Mouse (Mus musculus): Measurements from ENCODE around the gene Gm3055. TPM values are rescaled to one million over a fixed set of nuclear protein-coding genes. Genes with fewer than 3 reads are reported as not detected.
"Not testable (repeated sequence)": the region's sequence is repeated elsewhere in the genome, so short reads cannot be mapped to it uniquely, and the experiment has no call there.

Gm3055 gene
- 0.23 and 0.42 TPM in 2 replicates for polyA plus RNA-seq (2012; rRNA removed)
- polyA plus RNA-seq (2014; fragmentation: Nextera tagmentation; extraction: Ambion mirVana) = 0.77 and 1.5 TPM in 2 replicates

DNA sequence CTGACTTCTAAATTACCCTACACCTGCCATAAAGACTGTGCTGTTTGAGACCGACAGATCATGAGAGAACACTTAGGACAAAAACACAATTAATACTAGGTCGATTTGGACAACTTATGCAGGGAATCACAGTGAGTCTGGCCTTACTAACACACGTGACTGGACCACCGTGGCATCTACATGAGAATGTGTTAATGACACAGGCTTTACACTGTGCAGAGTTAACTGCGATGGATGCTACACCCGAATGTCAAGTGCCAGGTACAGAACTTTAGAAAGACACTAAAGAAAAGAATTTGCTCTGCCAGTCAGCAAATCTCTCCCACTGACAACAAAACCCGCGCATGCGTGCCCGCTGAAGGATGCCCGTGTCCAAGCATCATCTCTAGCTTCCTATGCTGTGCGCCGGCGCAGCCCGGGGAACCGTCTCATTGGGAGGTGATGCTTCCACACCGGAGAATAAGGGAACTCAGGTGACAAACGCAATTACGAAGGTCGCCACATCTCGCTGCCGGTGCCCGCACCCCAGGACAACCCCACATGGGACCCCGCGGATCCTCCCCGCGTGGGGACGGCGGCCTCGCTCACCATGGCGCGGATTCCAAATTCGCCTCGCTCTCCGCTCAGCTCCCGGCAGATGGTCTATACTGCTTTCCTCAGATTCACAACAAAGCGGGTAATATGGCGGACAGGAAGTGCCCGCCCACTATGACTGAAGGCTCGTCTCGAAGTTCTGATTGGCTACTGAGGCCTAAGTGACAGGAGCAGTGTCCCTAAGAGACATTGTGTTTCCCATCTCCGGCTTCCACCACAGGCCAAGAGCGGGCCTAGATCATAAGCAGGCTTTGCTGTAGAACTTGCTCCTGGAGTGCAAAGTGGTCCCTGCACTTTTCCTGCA, at the start of gene Gm3055:
Gm3055 (minus strand) TSS at position 656 of the 898 bp plus-strand sequence.
- H3K27me3 ChIP-seq (ENCODE audit: control insufficient read depth, insufficient read depth, low read length); H3K27ac ChIP-seq; H3K4me2 ChIP-seq (ENCODE audit: low read depth); H3K9me3 ChIP-seq (ENCODE audit: control insufficient read depth, low read length); H3K36me3 ChIP-seq (replicated peaks; ENCODE audit: control insufficient read depth, insufficient read depth, low read depth); H3K9ac ChIP-seq (replicated peaks); H3K4me3 ChIP-seq (ENCODE audit: insufficient read depth in 1 of 2, low read depth in 2 of 2, low read length in 2 of 2); DNase-seq (ENCODE audit: low read depth in 3 of 3, low spot score in 3 of 3); H3K4me1 ChIP-seq (replicated peaks; ENCODE audit: control insufficient read depth in 2 of 2, insufficient read depth in 2 of 2, low read length in 1 of 2): not testable (repeated sequence)
- ATAC-seq (ENCODE audit: insufficient read depth) = peak; percentile 74
- WGBS (ENCODE audit: insufficient replicate concordance) = no CpG with 5 or more reads among the region's 43 CpGs

DNA sequence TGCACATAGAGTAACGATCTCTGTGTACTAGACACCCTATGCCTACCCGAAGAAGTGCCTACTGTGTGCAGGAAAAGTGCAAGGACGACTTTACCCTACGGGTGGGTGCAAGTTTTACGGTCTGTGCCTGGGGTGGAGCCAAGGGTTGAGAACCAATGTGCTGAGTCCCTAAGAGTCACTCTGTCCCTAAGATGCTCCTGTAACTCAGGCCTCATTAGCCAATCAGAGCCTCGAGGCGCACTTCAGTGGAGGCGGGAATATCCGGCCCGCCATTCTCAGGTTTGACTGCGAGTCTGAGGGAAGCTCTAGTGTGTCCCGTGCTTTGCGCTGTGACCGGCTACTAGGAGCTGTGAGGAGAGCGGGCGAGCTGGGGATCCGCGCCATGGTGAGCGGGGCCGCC, 40.9 kb upstream of the Gm3055 start, which contains the start of gene Gm4767:
Gm4767 (plus strand) TSS at position 288 of the 400 bp plus-strand sequence.
- not testable (repeated sequence) for H3K27ac ChIP-seq; H3K4me3 ChIP-seq (ENCODE audit: insufficient read depth in 1 of 2, low read depth in 2 of 2, low read length in 2 of 2); H3K9ac ChIP-seq (replicated peaks); ATAC-seq (ENCODE audit: insufficient read depth); H3K27me3 ChIP-seq (ENCODE audit: control insufficient read depth, insufficient read depth, low read length); H3K4me1 ChIP-seq (replicated peaks; ENCODE audit: control insufficient read depth in 2 of 2, insufficient read depth in 2 of 2, low read length in 1 of 2); DNase-seq (ENCODE audit: low read depth in 3 of 3, low spot score in 3 of 3); H3K36me3 ChIP-seq (replicated peaks; ENCODE audit: control insufficient read depth, insufficient read depth, low read depth); H3K9me3 ChIP-seq (ENCODE audit: control insufficient read depth, low read length); H3K4me2 ChIP-seq (ENCODE audit: low read depth)
- WGBS (ENCODE audit: insufficient replicate concordance) = 25% methylated on average over 9 of the region's 20 CpGs

DNA sequence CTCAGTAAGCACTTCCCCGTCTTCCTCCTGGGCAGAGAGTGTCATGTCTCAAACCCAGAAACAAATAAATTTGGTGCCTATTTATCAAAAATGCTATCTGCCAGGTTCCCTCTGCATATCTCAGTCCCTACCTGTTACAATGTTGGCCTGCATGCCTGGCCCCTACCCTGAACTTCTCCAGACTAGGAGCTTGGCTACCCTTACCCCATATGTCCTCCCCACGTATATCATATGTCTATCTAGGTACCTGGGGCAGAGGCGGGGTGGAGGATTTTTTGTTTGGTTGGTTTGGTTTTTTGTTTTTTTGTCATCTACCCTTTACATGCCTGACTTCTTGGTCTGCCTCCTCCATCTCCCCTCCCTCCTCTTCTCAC, 430 bp upstream of the Gm3055 start:
- DNase-seq (ENCODE audit: low read depth in 3 of 3, low spot score in 3 of 3); H3K9ac ChIP-seq (replicated peaks); H3K4me1 ChIP-seq (replicated peaks; ENCODE audit: control insufficient read depth in 2 of 2, insufficient read depth in 2 of 2, low read length in 1 of 2); H3K36me3 ChIP-seq (replicated peaks; ENCODE audit: control insufficient read depth, insufficient read depth, low read depth); H3K4me3 ChIP-seq (ENCODE audit: insufficient read depth in 1 of 2, low read depth in 2 of 2, low read length in 2 of 2); H3K27ac ChIP-seq; H3K9me3 ChIP-seq (ENCODE audit: control insufficient read depth, low read length); H3K4me2 ChIP-seq (ENCODE audit: low read depth); H3K27me3 ChIP-seq (ENCODE audit: control insufficient read depth, insufficient read depth, low read length): not testable (repeated sequence)
- ATAC-seq (ENCODE audit: insufficient read depth) = peak; percentile 15; the same call in 1 of the 2 replicates
- WGBS (ENCODE audit: insufficient replicate concordance) = no CpG with 5 or more reads among the region's 3 CpGs

DNA sequence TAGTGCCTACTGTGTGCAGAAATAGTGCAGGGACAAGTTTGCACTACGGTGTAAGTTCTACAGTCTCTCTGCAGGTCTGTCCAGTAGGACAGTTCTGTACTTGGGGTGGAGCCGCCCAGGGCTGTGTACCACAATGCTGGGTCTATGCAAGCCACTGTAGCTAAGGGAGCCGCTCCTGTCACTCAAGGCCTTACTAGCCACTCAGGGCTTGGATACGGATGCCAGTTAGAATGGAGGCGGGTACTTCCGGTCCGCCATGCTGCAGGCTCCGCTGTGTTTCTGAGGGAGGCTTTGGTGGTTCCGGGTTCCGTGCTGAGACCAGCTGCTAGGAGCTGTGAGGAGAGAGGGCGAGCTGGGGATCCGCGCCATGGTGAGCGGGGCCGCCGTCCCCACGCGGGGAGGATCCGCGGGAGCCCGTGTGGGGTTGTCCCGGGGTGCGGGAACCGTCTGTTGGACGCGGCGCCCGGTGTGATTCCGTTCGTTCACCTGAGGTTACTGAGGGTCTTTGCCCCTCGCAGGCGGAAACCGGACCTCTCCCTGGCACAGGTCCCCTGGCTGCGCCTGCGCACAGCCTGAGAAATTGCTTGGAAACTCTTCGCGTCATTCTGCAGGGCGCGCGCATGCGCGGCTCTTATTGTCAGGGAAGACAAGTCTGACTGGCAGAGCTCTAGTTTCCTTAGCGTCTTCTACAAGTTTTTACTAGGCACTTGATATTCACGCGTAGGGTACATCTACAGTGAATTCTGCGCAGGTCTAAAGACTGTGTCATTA, 66.2 kb downstream of the Gm3055 start, which contains the start of gene Zfp433:
Zfp433 (plus strand) TSS at position 295 of the 771 bp plus-strand sequence.
- H3K36me3 ChIP-seq (replicated peaks; ENCODE audit: control insufficient read depth, insufficient read depth, low read depth); H3K27ac ChIP-seq; H3K4me2 ChIP-seq (ENCODE audit: low read depth); H3K4me3 ChIP-seq (ENCODE audit: insufficient read depth in 1 of 2, low read depth in 2 of 2, low read length in 2 of 2); H3K4me1 ChIP-seq (replicated peaks; ENCODE audit: control insufficient read depth in 2 of 2, insufficient read depth in 2 of 2, low read length in 1 of 2); H3K9me3 ChIP-seq (ENCODE audit: control insufficient read depth, low read length); H3K27me3 ChIP-seq (ENCODE audit: control insufficient read depth, insufficient read depth, low read length); H3K9ac ChIP-seq (replicated peaks); DNase-seq (ENCODE audit: low read depth in 3 of 3, low spot score in 3 of 3): not testable (repeated sequence)
- ATAC-seq (ENCODE audit: insufficient read depth) = peak; percentile 99
- WGBS (ENCODE audit: insufficient replicate concordance) = no CpG with 5 or more reads among the region's 46 CpGs

Other genes with a start within 250 kb of the Gm3055 start
- gene Gna15, start 246.9 kb downstream of the Gm3055 start, polyA plus RNA-seq (2012; rRNA removed) = 4.2 and 4.6 TPM in 2 replicates
- gene Gna15, start 246.9 kb downstream of the Gm3055 start, polyA plus RNA-seq (2014; fragmentation: Nextera tagmentation; extraction: Ambion mirVana) = 3.2 and 4.7 TPM in 2 replicates
- 14.8 and 17.0 TPM in 2 replicates for gene Gna11, start 226.0 kb downstream of the Gm3055 start, polyA plus RNA-seq (2012; rRNA removed)
- gene Gna11, start 226.0 kb downstream of the Gm3055 start, polyA plus RNA-seq (2014; fragmentation: Nextera tagmentation; extraction: Ambion mirVana) = 17.3 and 17.4 TPM in 2 replicates
- 113 and 134 TPM in 2 replicates for gene Aes, start 211.7 kb downstream of the Gm3055 start, polyA plus RNA-seq (2012; rRNA removed)
- 139 and 156 TPM in 2 replicates for gene Aes, start 211.7 kb downstream of the Gm3055 start, polyA plus RNA-seq (2014; fragmentation: Nextera tagmentation; extraction: Ambion mirVana)
- gene Tle2, start 196.6 kb downstream of the Gm3055 start, polyA plus RNA-seq (2012; rRNA removed) = 5.2 and 6.5 TPM in 2 replicates
- 0.82 and 0.90 TPM in 2 replicates for gene Tle2, start 196.6 kb downstream of the Gm3055 start, polyA plus RNA-seq (2014; fragmentation: Nextera tagmentation; extraction: Ambion mirVana)
- 4.5 and 4.8 TPM in 2 replicates for gene Tle6, start 170.1 kb downstream of the Gm3055 start, polyA plus RNA-seq (2012; rRNA removed)
- 5.6 and 5.8 TPM in 2 replicates for gene Tle6, start 170.1 kb downstream of the Gm3055 start, polyA plus RNA-seq (2014; fragmentation: Nextera tagmentation; extraction: Ambion mirVana)
- gene BC025920, start 164.9 kb downstream of the Gm3055 start, polyA plus RNA-seq (2012; rRNA removed) = 2.3 and 2.4 TPM in 2 replicates
- gene BC025920, start 164.9 kb downstream of the Gm3055 start, polyA plus RNA-seq (2014; fragmentation: Nextera tagmentation; extraction: Ambion mirVana) = 0.11 and 0.34 TPM in 2 replicates
- gene Sirt6, start 143.4 kb downstream of the Gm3055 start, polyA plus RNA-seq (2012; rRNA removed) = 8.1 and 9.0 TPM in 2 replicates
- gene Sirt6, start 143.4 kb downstream of the Gm3055 start, polyA plus RNA-seq (2014; fragmentation: Nextera tagmentation; extraction: Ambion mirVana) = 5.3 and 5.9 TPM in 2 replicates
- 5.6 and 6.1 TPM in 2 replicates for gene Ankrd24, start 142.6 kb downstream of the Gm3055 start, polyA plus RNA-seq (2012; rRNA removed)
- gene Ankrd24, start 142.6 kb downstream of the Gm3055 start, polyA plus RNA-seq (2014; fragmentation: Nextera tagmentation; extraction: Ambion mirVana) = 0.75 and 1.5 TPM in 2 replicates
- 0.31 and 0.97 TPM in 2 replicates for gene Gm10778, start 122.1 kb downstream of the Gm3055 start, polyA plus RNA-seq (2012; rRNA removed)
- gene Gm10778, start 122.1 kb downstream of the Gm3055 start, polyA plus RNA-seq (2014; fragmentation: Nextera tagmentation; extraction: Ambion mirVana) = 0.67 and 1.5 TPM in 2 replicates
- gene Zfp433, start 66.3 kb downstream of the Gm3055 start, polyA plus RNA-seq (2012; rRNA removed) = 0.90 and 1.4 TPM in 2 replicates
- gene Zfp433, start 66.3 kb downstream of the Gm3055 start, polyA plus RNA-seq (2014; fragmentation: Nextera tagmentation; extraction: Ambion mirVana) = 3.1 and 5.0 TPM in 2 replicates
- gene Gm4767, start 41.0 kb upstream of the Gm3055 start, polyA plus RNA-seq (2012; rRNA removed) = 0.03 and 0.22 TPM in 2 replicates
- gene Gm4767, start 41.0 kb upstream of the Gm3055 start, polyA plus RNA-seq (2014; fragmentation: Nextera tagmentation; extraction: Ambion mirVana) = 1.00 and 1.1 TPM in 2 replicates
- 0.19 and 0.80 TPM in 2 replicates for gene Gm32687, start 92.8 kb upstream of the Gm3055 start, polyA plus RNA-seq (2012; rRNA removed)
- 2.2 and 2.8 TPM in 2 replicates for gene Gm32687, start 92.8 kb upstream of the Gm3055 start, polyA plus RNA-seq (2014; fragmentation: Nextera tagmentation; extraction: Ambion mirVana)
- gene Zfp781, start 159.3 kb upstream of the Gm3055 start, polyA plus RNA-seq (2012; rRNA removed) = 0.10 and 0.19 TPM in 2 replicates
- gene Zfp781, start 159.3 kb upstream of the Gm3055 start, polyA plus RNA-seq (2014; fragmentation: Nextera tagmentation; extraction: Ambion mirVana) = 0.39 and 0.55 TPM in 2 replicates

All from liver, embryonic 14.5 days (tissue).